8 mouse cellular contexts compared by ENCODE assay signal in genomic region chr3:82333128-82333969, GRCm38 (mm10). TPM values are rescaled to one million over a fixed set of nuclear protein-coding genes. Genes with fewer than 3 reads are reported as not detected.
A peak's percentile ranks its signal among the peaks of the same experiment; 100 is the strongest.
DNase-seq lines count a peak whose midpoint lies in the region; ATAC-seq and TF ChIP-seq lines count a peak whose summit lies in the region.

No protein-coding gene starts in this region.

- H3K36me3 ChIP-seq in kidney, adult 2 months (ENCODE audit: control insufficient read depth, insufficient read depth, low read length), result no peaks in the 10 kb centered on the region
- H3K36me3 ChIP-seq in liver, embryonic 12.5 days, result no peaks in the 10 kb centered on the region

- peak; percentile 96 for TF ChIP-seq CTCF in kidney, adult 2 months (conservative IDR thresholded peaks at IDR 0.05; ENCODE audit: insufficient read depth, insufficient read length, low read depth, low read length)

- H3K27ac ChIP-seq in kidney, adult 2 months (ENCODE audit: insufficient read depth, low read depth, low read length), result 0 out of 2 replicates have a peak overlapping the region, but pooled peaks have one; percentile 4
- no peak overlapping the region for H3K27ac ChIP-seq in liver, embryonic 12.5 days

- no peak overlapping the region for H3K9ac ChIP-seq in liver, embryonic 12.5 days

- WGBS in kidney, adult 2 months, result 7% methylated on average over 16 of the region's 16 CpGs
- WGBS in liver, embryonic 12.5 days (ENCODE audit: insufficient replicate concordance), result 5% methylated on average over 16 of the region's 16 CpGs

- ATAC-seq in liver, embryonic 12.5 days, result no peak

- no peaks in the 10 kb centered on the region for H3K9me3 ChIP-seq in liver, embryonic 12.5 days (replicated peaks)

- H3K27me3 ChIP-seq in kidney, adult 2 months (replicated peaks; ENCODE audit: control insufficient read depth, insufficient read depth, low read length), result no peaks in the 10 kb centered on the region
- no peaks in the 10 kb centered on the region for H3K27me3 ChIP-seq in liver, embryonic 12.5 days (replicated peaks)

- peak; percentile 77 for DNase-seq in CD4-positive, CD25-positive, alpha-beta regulatory T cell, adult 2 months (ENCODE audit: low read depth, low spot score)
- DNase-seq in ZHBTc4 (ENCODE audit: low read depth, low spot score), result peak; percentile 66
- peak; percentile 59 to 62 for DNase-seq in cerebellum, postnatal 36 days
- peak; percentile 46 for DNase-seq in heart, adult 8-10 months (ENCODE audit: low spot score)
- peak; percentile 73 for DNase-seq in kidney, adult 2 months
- peak; percentile 73 for DNase-seq in naive thymus-derived CD4-positive, alpha-beta T cell, adult 2 months (ENCODE audit: low read depth)
- DNase-seq in thymus, postnatal 14 days, result peak; percentile 57

- peaks cover 3% of the 10 kb centered on the region; the same call in 1 of the 2 replicates for H3K4me1 ChIP-seq in kidney, adult 2 months (ENCODE audit: control insufficient read depth, insufficient read depth, low read length)
- H3K4me1 ChIP-seq in liver, embryonic 12.5 days, result no peaks in the 10 kb centered on the region

- no peak overlapping the region for H3K4me3 ChIP-seq in kidney, adult 2 months (ENCODE audit: insufficient read depth, low read depth, low read length)
- H3K4me3 ChIP-seq in liver, embryonic 12.5 days, result peak overlapping the region; percentile 36

- peak overlapping the region; percentile 58 for H3K4me2 ChIP-seq in liver, embryonic 12.5 days

- no peak for TF ChIP-seq POLR2A in kidney, adult 2 months (IDR thresholded peaks at IDR 0.05; ENCODE audit: low read depth, low read length)

RNA-seq across cellular contexts. Expression of gene Map9, which starts 24.5 kb away (rescaled TPM):
- total RNA-seq in heart, adult 8-10 months (2022), result 1 to 10 TPM; 1.4 to 2.2 (median 1.6) TPM
- 1.2 TPM in 2 replicates for polyA plus RNA-seq in kidney, adult 2 months (2012; rRNA removed)
- polyA plus RNA-seq in liver, embryonic 12.5 days (2016; fragmentation: Nextera tagmentation; extraction: Ambion mirVana), result 0.53 and 0.86 TPM in 2 replicates
